Mouse (Mus musculus): ENCODE results near the gene Fam107b. TPM values are rescaled to one million over a fixed set of nuclear protein-coding genes. Genes with fewer than 3 reads are reported as not detected.

Fam107b gene
- total RNA-seq, 1 experiment, result 15.0 TPM

DNA sequence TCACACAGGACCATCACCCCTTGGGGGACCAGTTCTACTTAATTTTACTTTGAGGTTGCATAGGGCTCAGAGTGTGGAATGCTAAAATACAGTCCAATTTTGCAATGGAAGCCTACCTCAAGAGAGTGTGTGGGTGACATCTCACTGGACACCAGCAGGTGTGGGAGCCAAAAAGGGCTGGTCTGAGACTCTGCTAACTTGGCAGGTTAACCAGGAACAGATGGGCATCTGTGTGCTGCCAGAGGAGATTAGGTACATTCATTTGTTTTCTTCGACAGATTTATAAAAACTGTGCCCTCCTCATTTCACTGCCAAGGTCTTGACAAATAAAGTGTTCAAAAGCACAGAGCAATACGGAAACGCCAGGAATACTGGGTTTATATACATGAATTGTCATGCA, 32.3 kb downstream of the Fam107b start:
- no peak for TF ChIP-seq MAFK (IDR thresholded peaks at IDR 0.05; ENCODE audit: insufficient read depth, low read depth, low read length)
- no peak for TF ChIP-seq ZC3H11A (IDR thresholded peaks at IDR 0.05; ENCODE audit: borderline replicate concordance, low read depth, low read length)
- no peak for TF ChIP-seq HCFC1 (IDR thresholded peaks at IDR 0.05; ENCODE audit: borderline replicate concordance, insufficient read depth, low read length)
- no peak for TF ChIP-seq CHD2 (IDR thresholded peaks at IDR 0.05; ENCODE audit: low read depth, low read length)
- DNase-seq (ENCODE audit: low read depth, low spot score), result no peak
- Histone ChIP-seq H3K4me1 (ENCODE audit: control insufficient read depth in 2 of 2, insufficient read depth in 2 of 2, low read length in 2 of 2, poor library complexity in 1 of 2) (no peaks in the 10 kb centered on the region), H3K4me3 (ENCODE audit: insufficient read depth in 1 of 2, low read depth in 1 of 2, low read length in 2 of 2, poor library complexity in 1 of 2, severe bottlenecking in 1 of 2) (no peak overlapping the region), H3K9ac (ENCODE audit: insufficient read depth, low read depth, low read length, poor library complexity, severe bottlenecking) (no peak overlapping the region), H3K27ac (ENCODE audit: insufficient read depth, low read depth, low read length, poor library complexity, severe bottlenecking) (no peak overlapping the region), H3K9me3 (ENCODE audit: control insufficient read depth, insufficient read depth, low read depth, low read length) (no peaks in the 10 kb centered on the region), H3K36me3 (ENCODE audit: control insufficient read depth, insufficient read depth, low read length, poor library complexity, severe bottlenecking) (no peaks in the 10 kb centered on the region)
- in situ Hi-C loops (cut with MboI; ENCODE audit: low sequenced_read_pairs in 2 of 2, unreplicated experiment in 2 of 2), result no loop called here

- H3K4me1 ChIP-seq (ENCODE audit: control insufficient read depth in 2 of 2, insufficient read depth in 2 of 2, low read length in 2 of 2, poor library complexity in 1 of 2), result no peaks in the 10 kb centered on the region
- H3K9ac ChIP-seq (ENCODE audit: insufficient read depth, low read depth, low read length, poor library complexity, severe bottlenecking), result no peak overlapping the region
- H3K4me3 ChIP-seq (ENCODE audit: insufficient read depth in 1 of 2, low read depth in 1 of 2, low read length in 2 of 2, poor library complexity in 1 of 2, severe bottlenecking in 1 of 2), result no peak overlapping the region
- no peaks in the 10 kb centered on the region for H3K36me3 ChIP-seq (ENCODE audit: control insufficient read depth, insufficient read depth, low read length, poor library complexity, severe bottlenecking)
- H3K27ac ChIP-seq (ENCODE audit: insufficient read depth, low read depth, low read length, poor library complexity, severe bottlenecking), result no peak overlapping the region
- TF ChIP-seq CHD2 (IDR thresholded peaks at IDR 0.05; ENCODE audit: low read depth, low read length) (no peak), MAFK (IDR thresholded peaks at IDR 0.05; ENCODE audit: insufficient read depth, low read depth, low read length) (no peak), HCFC1 (IDR thresholded peaks at IDR 0.05; ENCODE audit: borderline replicate concordance, insufficient read depth, low read length) (no peak), ZC3H11A (IDR thresholded peaks at IDR 0.05; ENCODE audit: borderline replicate concordance, low read depth, low read length) (no peak), ZNF384 (IDR thresholded peaks at IDR 0.05; ENCODE audit: low read depth, low read length) (no peak)
- H3K9me3 ChIP-seq (ENCODE audit: control insufficient read depth, insufficient read depth, low read depth, low read length), result no peaks in the 10 kb centered on the region
- in situ Hi-C loops (cut with MboI; ENCODE audit: low sequenced_read_pairs in 2 of 2, unreplicated experiment in 2 of 2), result no loop called here
- no peak for DNase-seq (ENCODE audit: low read depth, low spot score)
Observed at GRCm38 (mm10) chr2:3603181-3603580, 32.9 kb downstream of the Fam107b start.

DNA sequence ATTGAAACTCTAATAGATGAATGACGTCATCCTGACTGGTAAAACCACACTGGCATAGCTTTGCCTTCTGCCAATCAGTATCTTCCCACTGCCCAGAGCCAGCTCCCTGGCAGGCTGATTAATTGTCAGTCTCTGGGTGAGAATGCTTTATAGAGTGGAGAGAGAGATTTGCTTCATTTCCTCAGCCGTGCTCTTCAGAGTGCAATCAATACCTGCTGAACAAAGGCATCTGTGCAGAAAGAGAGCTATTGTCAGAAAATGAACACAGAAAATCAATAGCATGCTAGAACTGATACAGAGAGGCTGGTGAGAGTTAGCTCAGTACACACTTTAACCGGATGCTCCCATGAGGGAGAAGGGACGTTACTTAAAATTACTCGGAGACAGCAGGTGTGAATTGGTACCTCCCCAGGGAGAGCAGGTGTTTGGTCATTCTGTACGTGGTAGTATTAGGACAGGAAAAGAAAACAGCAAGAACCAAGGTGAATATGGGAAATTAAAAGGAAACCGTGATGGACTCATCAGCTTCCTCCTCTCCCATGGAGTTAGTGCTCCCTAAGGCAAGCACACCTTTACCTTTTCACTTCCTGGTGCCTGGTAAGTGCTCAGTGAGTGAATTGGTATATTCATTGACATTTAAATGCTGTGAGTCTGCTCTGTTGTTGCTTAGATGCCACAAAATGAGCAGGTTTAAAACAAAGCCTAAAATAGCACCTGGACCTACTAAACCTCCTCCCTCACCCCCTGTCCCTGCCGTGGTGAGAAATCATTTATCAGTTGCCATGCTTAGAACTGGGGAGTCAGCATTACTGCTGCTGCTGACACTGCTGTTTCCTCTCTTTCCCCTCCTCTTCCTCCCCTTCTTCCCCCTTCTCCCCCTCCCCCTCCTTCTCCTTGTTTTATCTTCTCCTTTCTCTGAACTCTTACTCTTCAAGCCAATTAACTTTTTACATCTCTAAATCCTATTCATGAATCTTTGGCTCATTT, 38.9 kb downstream of the Fam107b start:
- TF ChIP-seq MAFK (IDR thresholded peaks at IDR 0.05; ENCODE audit: insufficient read depth, low read depth, low read length), result no peak
- no peak for TF ChIP-seq HCFC1 (IDR thresholded peaks at IDR 0.05; ENCODE audit: borderline replicate concordance, insufficient read depth, low read length)
- no peak for TF ChIP-seq CHD2 (IDR thresholded peaks at IDR 0.05; ENCODE audit: low read depth, low read length)
- no peak for TF ChIP-seq ZNF384 (IDR thresholded peaks at IDR 0.05; ENCODE audit: low read depth, low read length)
- TF ChIP-seq ZC3H11A (IDR thresholded peaks at IDR 0.05; ENCODE audit: borderline replicate concordance, low read depth, low read length), result no peak
- no peaks in the 10 kb centered on the region for H3K36me3 ChIP-seq (ENCODE audit: control insufficient read depth, insufficient read depth, low read length, poor library complexity, severe bottlenecking)
- no peak for DNase-seq (ENCODE audit: low read depth, low spot score)
- H3K9ac ChIP-seq (ENCODE audit: insufficient read depth, low read depth, low read length, poor library complexity, severe bottlenecking), result no peak overlapping the region
- H3K4me1 ChIP-seq (ENCODE audit: control insufficient read depth in 2 of 2, insufficient read depth in 2 of 2, low read length in 2 of 2, poor library complexity in 1 of 2), result no peaks in the 10 kb centered on the region
- no peak overlapping the region for H3K27ac ChIP-seq (ENCODE audit: insufficient read depth, low read depth, low read length, poor library complexity, severe bottlenecking)
- in situ Hi-C loops (cut with MboI; ENCODE audit: low sequenced_read_pairs in 2 of 2, unreplicated experiment in 2 of 2), result no loop called here
- no peak overlapping the region for H3K4me3 ChIP-seq (ENCODE audit: insufficient read depth in 1 of 2, low read depth in 1 of 2, low read length in 2 of 2, poor library complexity in 1 of 2, severe bottlenecking in 1 of 2)
- no peaks in the 10 kb centered on the region for H3K9me3 ChIP-seq (ENCODE audit: control insufficient read depth, insufficient read depth, low read depth, low read length)

GRCm38 (mm10) chr2:3618446-3618845, 48.2 kb downstream of the Fam107b start:
- in situ Hi-C loops (cut with MboI; ENCODE audit: low sequenced_read_pairs in 2 of 2, unreplicated experiment in 2 of 2), result no loop called here
- Histone ChIP-seq H3K4me1 (ENCODE audit: control insufficient read depth in 2 of 2, insufficient read depth in 2 of 2, low read length in 2 of 2, poor library complexity in 1 of 2) (no peaks in the 10 kb centered on the region), H3K36me3 (ENCODE audit: control insufficient read depth, insufficient read depth, low read length, poor library complexity, severe bottlenecking) (no peaks in the 10 kb centered on the region), H3K9ac (ENCODE audit: insufficient read depth, low read depth, low read length, poor library complexity, severe bottlenecking) (no peak overlapping the region), H3K27ac (ENCODE audit: insufficient read depth, low read depth, low read length, poor library complexity, severe bottlenecking) (no peak overlapping the region), H3K9me3 (ENCODE audit: control insufficient read depth, insufficient read depth, low read depth, low read length) (no peaks in the 10 kb centered on the region), H3K4me3 (ENCODE audit: insufficient read depth in 1 of 2, low read depth in 1 of 2, low read length in 2 of 2, poor library complexity in 1 of 2, severe bottlenecking in 1 of 2) (no peak overlapping the region)
- no peak for DNase-seq (ENCODE audit: low read depth, low spot score)
- no peak for TF ChIP-seq CHD2 (IDR thresholded peaks at IDR 0.05; ENCODE audit: low read depth, low read length)
